Mouse (Mus musculus) retina, postnatal 7 days (tissue): ENCODE measurements around the gene Allc.

ENCODE experiments used
- DNase-seq: peaks from one replicate; pipeline ENCODE4 v3.0.0-alpha.2; 2012; ENCODE audit warnings: low read depth, low spot score

Gene Allc

GRCm38 (mm10) chr12:28582423-28582822 lies at the start of gene Allc:
Gene Allc (minus strand): TSS chr12:28582523.
- DNase-seq: no peak

- DNase-seq: no peak
These were observed 46.1 kb upstream of the Allc start for GRCm38 (mm10) chr12:28628436-28628835.

- DNase-seq: no peak
These were observed 44.8 kb upstream of the Allc start for GRCm38 (mm10) chr12:28627092-28627491.

GRCm38 (mm10) chr12:28625407-28625806 lies 43.1 kb upstream of the Allc start:
- no peak for DNase-seq

- no peak for DNase-seq
These were observed 41.9 kb upstream of the Allc start for GRCm38 (mm10) chr12:28624251-28624650.

- no peak for DNase-seq
These were observed 40.9 kb upstream of the Allc start, which contains the start of gene Colec11 for GRCm38 (mm10) chr12:28623195-28623594. Gene Colec11 (minus strand): TSS chr12:28623377.

GRCm38 (mm10) chr12:28622641-28623040 lies 40.3 kb upstream of the Allc start:
- DNase-seq: no peak

- DNase-seq: no peak
These were observed 39.8 kb upstream of the Allc start for GRCm38 (mm10) chr12:28622167-28622532.

GRCm38 (mm10) chr12:28621451-28622166 lies 39.3 kb upstream of the Allc start:
- no peak for DNase-seq

- DNase-seq: no peak
These were observed 35.0 kb upstream of the Allc start for GRCm38 (mm10) chr12:28617297-28617696.

- no peak for DNase-seq
These were observed 32.1 kb upstream of the Allc start for GRCm38 (mm10) chr12:28614401-28614800.

GRCm38 (mm10) chr12:28612391-28612790 lies 30.1 kb upstream of the Allc start:
- DNase-seq: no peak

GRCm38 (mm10) chr12:28607546-28608305 lies 25.4 kb upstream of the Allc start:
- DNase-seq: no peak

GRCm38 (mm10) chr12:28603494-28603893 lies 21.2 kb upstream of the Allc start:
- no peak for DNase-seq

- DNase-seq: no peak
These were observed 19.9 kb upstream of the Allc start for GRCm38 (mm10) chr12:28602259-28602658.

- DNase-seq: no peak
These were observed 16.2 kb upstream of the Allc start for GRCm38 (mm10) chr12:28598526-28598991.

GRCm38 (mm10) chr12:28598110-28598509 lies 15.8 kb upstream of the Allc start:
- no peak for DNase-seq

- no peak for DNase-seq
These were observed 15.4 kb upstream of the Allc start for GRCm38 (mm10) chr12:28597699-28598098.

- no peak for DNase-seq
These were observed 14.5 kb upstream of the Allc start for GRCm38 (mm10) chr12:28596851-28597250.

- no peak for DNase-seq
These were observed 8.1 kb upstream of the Allc start for GRCm38 (mm10) chr12:28590428-28590827.

GRCm38 (mm10) chr12:28589090-28589868 lies 7.0 kb upstream of the Allc start:
- peak; percentile 80 for DNase-seq

GRCm38 (mm10) chr12:28587949-28588348 lies 5.6 kb upstream of the Allc start:
- no peak for DNase-seq
